Mouse (Mus musculus) MEL (cell line): ENCODE results near the gene 9930021J03Rik.

ENCODE experiments used
- CTCF ChIP-seq, 3 experiments: IDR thresholded peaks in 2 of 3; conservative IDR thresholded peaks in 1 of 3; 2 replicates each; pipeline ENCODE4 v1.5.1; 2011 to 2012; ENCODE audit warnings: low read length in 3 of 3, low read depth in 2 of 3, mild to moderate bottlenecking in 2 of 3, improper control_type of control experiment in 1 of 3, inconsistent platforms in 1 of 3, mixed read lengths in 1 of 3, moderate library complexity in 1 of 3; ENCODE audit not compliant: control insufficient read depth in 1 of 3, insufficient read depth in 1 of 3, poor library complexity in 1 of 3, severe bottlenecking in 1 of 3
- E2F4 ChIP-seq: IDR thresholded peaks from 2 replicates; pipeline ENCODE4 v1.6.1; 2011; ENCODE audit warnings: low read depth, low read length, improper control_type of control experiment, borderline replicate concordance
- EP300 ChIP-seq, 2 experiments: IDR thresholded peaks; 2 replicates each; pipeline ENCODE4 v1.6.1; 2011; ENCODE audit warnings: improper control_type of control experiment in 2 of 2, low read length in 2 of 2, low read depth in 1 of 2, mild to moderate bottlenecking in 1 of 2
- HCFC1 ChIP-seq: IDR thresholded peaks from 2 replicates; pipeline ENCODE4 v1.6.1; 2012; ENCODE audit warnings: low read depth, mild to moderate bottlenecking, inconsistent platforms, low read length, improper control_type of control experiment, moderate library complexity
- KAT2A ChIP-seq: conservative IDR thresholded peaks from 2 replicates; pipeline ENCODE4 v1.6.1; 2012; ENCODE audit warnings: low read depth, low read length, improper control_type of control experiment, inconsistent platforms
- MXI1 ChIP-seq: IDR thresholded peaks from 2 replicates; pipeline ENCODE4 v1.6.1; 2011; ENCODE audit warnings: mild to moderate bottlenecking, low read depth, low read length, improper control_type of control experiment
- POLR2A ChIP-seq, 2 experiments: IDR thresholded peaks; 2 replicates each; pipeline ENCODE4 v1.6.1; 2011 to 2012; ENCODE audit warnings: low read length in 2 of 2, mild to moderate bottlenecking in 2 of 2, control low read depth in 1 of 2, improper control_type of control experiment in 1 of 2, low read depth in 1 of 2, moderate library complexity in 1 of 2; ENCODE audit not compliant: control insufficient read depth in 1 of 2, insufficient read depth in 1 of 2, poor library complexity in 1 of 2
- POLR2AphosphoS2 ChIP-seq: IDR thresholded peaks from 2 replicates; pipeline ENCODE4 v1.6.1; 2011; ENCODE audit warnings: low read length, improper control_type of control experiment
- TAL1 ChIP-seq: IDR thresholded peaks from 2 replicates; pipeline ENCODE4 v1.6.1; 2012; ENCODE audit warnings: mild to moderate bottlenecking, inconsistent platforms, low read length, moderate library complexity, mixed read lengths

DNA sequence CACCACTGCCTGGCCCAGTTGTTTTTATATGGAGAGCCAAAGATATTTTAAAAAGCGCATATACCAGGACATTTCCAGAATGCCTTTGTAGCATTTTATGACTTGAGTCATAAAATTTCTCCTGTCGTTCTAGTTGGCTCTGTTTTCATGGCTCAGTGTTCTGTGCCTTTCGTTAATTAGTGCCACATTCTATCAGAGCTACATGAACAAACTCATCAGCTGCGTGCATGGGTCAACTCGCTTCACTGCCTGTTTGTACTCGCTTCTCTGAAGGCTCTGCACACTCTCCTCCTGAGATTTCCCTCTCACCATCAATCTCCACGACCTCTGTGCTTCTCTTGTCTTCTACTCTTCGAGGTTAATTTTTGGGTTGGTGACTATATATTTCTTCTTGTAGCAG is 37.2 kb upstream of the 9930021J03Rik start:
- no peak for TF ChIP-seq TAL1
- TF ChIP-seq E2F4 = no peak
- no peak for TF ChIP-seq CTCF (IDR thresholded peaks at IDR 0.05 in 2 of 3, conservative IDR thresholded peaks at IDR 0.05 in 1 of 3; ENCODE audit: control insufficient read depth in 1 of 3, insufficient read depth in 1 of 3, low read depth in 2 of 3, low read length in 3 of 3, poor library complexity in 1 of 3, severe bottlenecking in 1 of 3)
- TF ChIP-seq HCFC1 = no peak
- no peak for TF ChIP-seq POLR2AphosphoS2
- no peak for TF ChIP-seq EP300 (IDR thresholded peaks at IDR 0.05; ENCODE audit: low read depth in 1 of 2, low read length in 2 of 2)
- TF ChIP-seq POLR2A (IDR thresholded peaks at IDR 0.05; ENCODE audit: control insufficient read depth in 1 of 2, insufficient read depth in 1 of 2, low read depth in 1 of 2, low read length in 2 of 2, poor library complexity in 1 of 2) = no peak
- no peak for TF ChIP-seq MXI1
- no peak for TF ChIP-seq KAT2A
